Mouse (Mus musculus) lung, adult 2 months (tissue): ENCODE data around the gene Hist1h1t.

Experiments used
- CTCF ChIP-seq: fragments of 200-500 bp; IDR thresholded peaks from 2 replicates; pipeline ENCODE4 v1.5.1; 2011; ENCODE audit warnings: mild to moderate bottlenecking, low read length, control low read depth; ENCODE audit not compliant: insufficient read depth
- POLR2A ChIP-seq: fragments of 200-500 bp; IDR thresholded peaks from 2 replicates; pipeline ENCODE4 v1.6.1; 2011; ENCODE audit warnings: low read depth, mild to moderate bottlenecking, control low read depth, low read length, borderline replicate concordance; ENCODE audit errors: extremely low read depth

- TF ChIP-seq POLR2A (no peak), CTCF (no peak)
Observed at GRCm38 (mm10) chr13:23682623-23682946, 13.0 kb upstream of the Hist1h1t start.
